Mouse (Mus musculus): ENCODE data around the gene Sstr3. TPM values are rescaled to one million over a fixed set of nuclear protein-coding genes. Genes with fewer than 3 reads are reported as not detected.

Sstr3 gene
- not detected in 2 replicates for polyA plus RNA-seq (2015; fragmentation: Nextera tagmentation; extraction: Ambion mirVana)

GRCm38 (mm10) chr15:78544561-78545001 is at the start of gene Sstr3:
Gene Sstr3, minus strand, starts transcription at chr15:78544685.

GRCm38 (mm10) chr15:78572658-78573397 is 28.3 kb upstream of the Sstr3 start, which contains the start of gene Rac2:
Gene Rac2, minus strand, starts transcription at chr15:78572783.

DNA sequence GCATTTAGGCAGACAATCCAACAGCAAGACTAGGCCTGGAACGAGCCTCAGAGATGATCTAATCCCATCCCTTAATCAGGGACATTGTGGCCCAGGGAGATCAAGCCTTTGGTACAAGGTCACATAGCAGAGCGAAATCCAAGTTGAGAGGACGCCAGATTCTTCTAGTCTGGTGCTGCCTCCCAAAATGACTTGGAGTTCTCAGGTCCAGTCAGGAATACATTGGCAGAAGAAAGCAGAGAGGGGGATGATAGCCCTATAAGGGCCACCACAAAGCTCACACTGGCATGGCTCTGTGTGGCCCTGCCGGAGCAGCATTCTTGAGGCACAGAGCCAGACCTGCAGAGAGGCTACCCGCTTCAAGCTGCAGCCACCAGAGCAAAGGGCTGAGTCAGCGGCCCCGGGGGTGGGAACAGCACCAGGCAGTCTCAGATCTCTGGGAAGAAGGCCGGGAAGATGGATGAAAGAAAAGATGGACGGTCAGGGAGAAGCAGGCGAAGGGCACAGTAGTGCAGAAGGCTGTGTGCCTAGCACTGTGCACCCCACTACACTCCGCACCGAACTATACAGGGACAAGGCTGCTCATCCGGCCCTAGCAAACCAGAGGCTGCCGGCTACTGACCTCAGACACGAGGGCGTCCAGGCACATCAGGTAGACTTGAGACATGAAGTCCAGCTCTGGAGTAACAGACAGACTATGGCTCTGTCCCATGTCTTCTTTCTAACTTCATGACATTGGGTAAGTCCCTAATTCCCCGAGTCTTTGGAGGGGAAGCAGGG is 13.6 kb downstream of the Sstr3 start, which contains the start of gene C1qtnf6:
Gene C1qtnf6, minus strand, starts transcription at position 746 of the 780 bp plus-strand sequence.

GRCm38 (mm10) chr15:78494968-78495406 is 49.5 kb downstream of the Sstr3 start, which contains the start of gene Il2rb:
Gene Il2rb, minus strand, starts transcription at chr15:78495271.

Other genes starting within 250 kb of the Sstr3 start
- gene Csf2rb2, start 239.0 kb downstream of the Sstr3 start, polyA plus RNA-seq (2015; fragmentation: Nextera tagmentation; extraction: Ambion mirVana) = 1.3 TPM in 2 replicates
- gene Csf2rb, start 218.9 kb downstream of the Sstr3 start, polyA plus RNA-seq (2015; fragmentation: Nextera tagmentation; extraction: Ambion mirVana) = 2.7 and 4.1 TPM in 2 replicates
- not detected in 2 replicates for gene Tex33, start 148.8 kb downstream of the Sstr3 start, polyA plus RNA-seq (2015; fragmentation: Nextera tagmentation; extraction: Ambion mirVana)
- gene Tst, start 138.8 kb downstream of the Sstr3 start, polyA plus RNA-seq (2015; fragmentation: Nextera tagmentation; extraction: Ambion mirVana) = 20.1 and 42.8 TPM in 2 replicates
- gene Mpst, start 138.3 kb downstream of the Sstr3 start, polyA plus RNA-seq (2015; fragmentation: Nextera tagmentation; extraction: Ambion mirVana) = 1.2 TPM in 2 replicates
- gene Kctd17, start 116.1 kb downstream of the Sstr3 start, polyA plus RNA-seq (2015; fragmentation: Nextera tagmentation; extraction: Ambion mirVana) = 26.1 and 33.4 TPM in 2 replicates
- gene Tmprss6, start 76.1 kb downstream of the Sstr3 start, polyA plus RNA-seq (2015; fragmentation: Nextera tagmentation; extraction: Ambion mirVana) = 0.27 and 0.58 TPM in 2 replicates
- gene Il2rb, start 49.4 kb downstream of the Sstr3 start, polyA plus RNA-seq (2015; fragmentation: Nextera tagmentation; extraction: Ambion mirVana) = 0.15 and 0.30 TPM in 2 replicates
- gene C1qtnf6, start 13.3 kb downstream of the Sstr3 start, polyA plus RNA-seq (2015; fragmentation: Nextera tagmentation; extraction: Ambion mirVana) = 23.9 and 32.8 TPM in 2 replicates
- 14.9 and 21.3 TPM in 2 replicates for gene Rac2, start 28.1 kb upstream of the Sstr3 start, polyA plus RNA-seq (2015; fragmentation: Nextera tagmentation; extraction: Ambion mirVana)
- 6.9 and 8.9 TPM in 2 replicates for gene Cyth4, start 52.4 kb upstream of the Sstr3 start, polyA plus RNA-seq (2015; fragmentation: Nextera tagmentation; extraction: Ambion mirVana)
- gene Elfn2, start 174.1 kb upstream of the Sstr3 start, polyA plus RNA-seq (2015; fragmentation: Nextera tagmentation; extraction: Ambion mirVana) = 0.03 and 0.17 TPM in 2 replicates
- 10.2 and 21.9 TPM in 2 replicates for gene Mfng, start 228.8 kb upstream of the Sstr3 start, polyA plus RNA-seq (2015; fragmentation: Nextera tagmentation; extraction: Ambion mirVana)